Mouse (Mus musculus) adrenal gland, postnatal 25 days (tissue): ENCODE data around the gene Rtkn. TPM values are rescaled to one million over a fixed set of nuclear protein-coding genes. Genes with fewer than 3 reads are reported as not detected.

Experiments
- DNase-seq: peaks from one replicate; pipeline ENCODE4 v3.0.0; 2021; ENCODE audit warnings: mixed read lengths
- microRNA-seq, 2 experiments: library from miRNA; unstranded; fragments of <30 nt; microRNA quantifications; one replicate each; pipeline ENCODE4 v1.2.0; 2021
- total RNA-seq: library from RNA; stranded (reverse); gene quantifications from 2 replicates; pipeline ENCODE4 v1.2.3, GENCODE M21; 2021

Rtkn gene
- total RNA-seq, 1 experiment from 2014 or later: 22.6 TPM

- DNase-seq: peak; percentile 1
Measured at GRCm38 (mm10) chr6:83172240-83172920, 37.1 kb downstream of the Rtkn start.

- no peak for DNase-seq
Measured at GRCm38 (mm10) chr6:83175996-83176395, 40.7 kb downstream of the Rtkn start.

GRCm38 (mm10) chr6:83179390-83180117, 44.3 kb downstream of the Rtkn start:
- peak; percentile 62 for DNase-seq

GRCm38 (mm10) chr6:83180605-83181004, 45.3 kb downstream of the Rtkn start:
- no peak for DNase-seq

GRCm38 (mm10) chr6:83184858-83185435, 49.7 kb downstream of the Rtkn start:
- no peak for DNase-seq

GRCm38 (mm10) chr6:83185895-83186861, 50.9 kb downstream of the Rtkn start:
- peak; percentile 55 for DNase-seq

- DNase-seq: no peak
Measured at GRCm38 (mm10) chr6:83186946-83187345, 51.7 kb downstream of the Rtkn start.

- no peak for DNase-seq
Measured at GRCm38 (mm10) chr6:83193571-83193970, 58.3 kb downstream of the Rtkn start.

- DNase-seq: peak; percentile 78
Measured at GRCm38 (mm10) chr6:83197345-83198004, 62.2 kb downstream of the Rtkn start.

Small RNA genes within 50 kb of the gene (microRNA-seq; reads per million reads assigned to microRNA genes)
- 0 reads per million in 2 experiments for gene Mir3470a

Other genes with a start within 250 kb of the Rtkn start
- 1.00 and 1.4 TPM in 2 replicates for gene Sema4f, start 195.7 kb upstream of the Rtkn start, total RNA-seq
- gene M1ap, start 188.6 kb upstream of the Rtkn start, total RNA-seq: not detected in 2 replicates
- gene Dok1, start 102.0 kb upstream of the Rtkn start, total RNA-seq: 10.1 and 15.9 TPM in 2 replicates
- 2.3 and 2.5 TPM in 2 replicates for gene Loxl3, start 101.3 kb upstream of the Rtkn start, total RNA-seq
- gene Aup1, start 80.9 kb upstream of the Rtkn start, total RNA-seq: 214 TPM in 2 replicates
- 59.1 and 70.1 TPM in 2 replicates for gene Htra2, start 80.2 kb upstream of the Rtkn start, total RNA-seq
- gene Dqx1, start 77.6 kb upstream of the Rtkn start, total RNA-seq: 4.0 and 4.4 TPM in 2 replicates
- gene Tlx2, start 65.2 kb upstream of the Rtkn start, total RNA-seq: 14.0 and 14.2 TPM in 2 replicates
- gene Pcgf1, start 57.6 kb upstream of the Rtkn start, total RNA-seq: 61.8 and 64.2 TPM in 2 replicates
- gene Lbx2, start 49.1 kb upstream of the Rtkn start, total RNA-seq: 11.6 and 22.8 TPM in 2 replicates
- 10.3 and 10.4 TPM in 2 replicates for gene Ccdc142, start 33.9 kb upstream of the Rtkn start, total RNA-seq
- gene Gm42688, start 33.8 kb upstream of the Rtkn start, total RNA-seq: 10.6 and 12.1 TPM in 2 replicates
- gene Mrpl53, start 26.4 kb upstream of the Rtkn start, total RNA-seq: 92.9 and 112 TPM in 2 replicates
- gene Mogs, start 20.0 kb upstream of the Rtkn start, total RNA-seq: 76.1 and 82.2 TPM in 2 replicates
- gene Wbp1, start 13.9 kb upstream of the Rtkn start, total RNA-seq: 92.3 and 118 TPM in 2 replicates
- gene Ino80b, start 10.0 kb upstream of the Rtkn start, total RNA-seq: 24.3 and 31.3 TPM in 2 replicates
- 1.2 and 5.1 TPM in 2 replicates for gene Wdr54, start 20.9 kb downstream of the Rtkn start, total RNA-seq
- 0.61 and 1.2 TPM in 2 replicates for gene 1700003E16Rik, start 20.9 kb downstream of the Rtkn start, total RNA-seq
- 138 and 172 TPM in 2 replicates for gene Dctn1, start 30.5 kb downstream of the Rtkn start, total RNA-seq
- gene Slc4a5, start 84.4 kb downstream of the Rtkn start, total RNA-seq: 0.12 TPM in 1 of 2 replicates, not detected in the other
- 29.2 and 47.6 TPM in 2 replicates for gene Mthfd2, start 190.4 kb downstream of the Rtkn start, total RNA-seq
- gene Mob1a, start 190.6 kb downstream of the Rtkn start, total RNA-seq: 81.3 and 81.9 TPM in 2 replicates
- gene Bola3, start 213.7 kb downstream of the Rtkn start, total RNA-seq: 193 and 211 TPM in 2 replicates